Mouse (Mus musculus): ENCODE measurements at regions not wholly inside any gene's neighbourhood (a gene's known extent, or its start where the extent isn't known, plus 50 kb on each side); places are given as distances from the start of the nearest gene placed in this dataset.
A peak's percentile ranks its signal among the peaks of the same experiment; 100 is the strongest.
"Not testable (repeated sequence)": the region's sequence is repeated elsewhere in the genome, so short reads cannot be mapped to it uniquely, and the experiment has no call there.

DNA sequence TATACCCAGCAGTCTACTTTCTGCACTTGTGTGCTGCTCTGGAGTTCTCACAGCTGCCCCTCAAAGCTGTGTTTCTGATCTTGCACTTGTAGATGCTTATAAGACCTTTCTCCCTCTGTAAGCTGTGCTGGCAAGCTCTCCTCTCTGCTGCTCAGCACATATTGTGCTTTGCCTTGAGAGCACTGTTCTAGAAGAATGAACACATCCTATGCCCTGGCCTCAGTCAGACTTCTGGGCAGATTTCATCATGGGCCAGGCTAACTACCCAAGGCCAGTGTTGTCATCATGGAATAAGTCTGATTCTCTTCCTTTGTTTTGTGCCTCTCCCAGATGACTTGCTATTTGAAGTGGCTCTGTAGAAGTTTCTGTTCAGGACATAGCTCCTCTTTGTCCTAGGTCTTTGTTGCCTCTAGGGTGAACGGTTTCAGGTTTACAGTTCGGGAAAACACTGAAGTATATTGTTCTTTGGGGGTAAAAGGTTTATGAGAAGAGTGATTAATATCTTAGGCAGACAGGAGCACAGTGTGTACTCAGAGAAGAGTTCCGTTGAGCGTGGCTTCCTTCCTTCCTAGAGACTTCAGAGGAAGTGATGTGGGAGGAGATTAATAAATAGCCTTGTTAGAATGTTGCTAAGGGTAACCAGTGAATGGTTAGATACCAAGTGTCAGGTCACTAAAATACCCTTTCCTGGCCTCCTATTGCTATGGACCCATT, 70.8 kb downstream of the Pcdh18 start:
- DNase-seq (ENCODE audit: low spot score in 2 of 2), result no peak

GRCm38 (mm10) chr3:49674921-49675320, 82.2 kb downstream of the Pcdh18 start:
- no peak for DNase-seq (ENCODE audit: low spot score in 2 of 2)

DNA sequence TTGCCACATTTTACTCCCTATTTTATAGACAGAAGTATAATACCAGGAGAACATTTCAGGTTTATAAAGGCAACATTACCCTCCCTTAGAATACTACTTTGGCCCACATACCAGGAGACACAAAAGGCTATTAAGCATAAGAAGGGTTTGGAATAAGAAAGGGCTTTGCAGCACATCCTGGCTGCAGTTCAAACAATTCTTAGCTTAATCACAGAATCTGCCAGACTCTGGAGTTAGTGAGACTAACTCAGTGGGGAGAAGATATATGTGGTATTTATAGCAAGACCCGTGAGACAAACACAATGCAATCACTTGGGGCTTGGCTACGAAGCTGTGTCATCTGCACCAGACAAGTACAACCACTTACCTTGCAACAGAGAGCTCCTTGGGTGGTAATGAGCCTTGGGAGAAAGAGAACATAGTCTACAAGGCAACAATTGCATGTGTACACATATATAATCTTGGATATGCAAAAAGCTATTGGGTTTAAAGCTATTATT, 84.4 kb downstream of the Pcdh18 start:
- no peak for DNase-seq (ENCODE audit: low spot score in 2 of 2)

GRCm38 (mm10) chr3:49667543-49668338, 89.4 kb downstream of the Pcdh18 start:
- DNase-seq (ENCODE audit: low spot score in 2 of 2), result no peak

- DNase-seq (ENCODE audit: low spot score in 2 of 2), result no peak
These were observed 90.6 kb downstream of the Pcdh18 start for GRCm38 (mm10) chr3:49666516-49666915.

DNA sequence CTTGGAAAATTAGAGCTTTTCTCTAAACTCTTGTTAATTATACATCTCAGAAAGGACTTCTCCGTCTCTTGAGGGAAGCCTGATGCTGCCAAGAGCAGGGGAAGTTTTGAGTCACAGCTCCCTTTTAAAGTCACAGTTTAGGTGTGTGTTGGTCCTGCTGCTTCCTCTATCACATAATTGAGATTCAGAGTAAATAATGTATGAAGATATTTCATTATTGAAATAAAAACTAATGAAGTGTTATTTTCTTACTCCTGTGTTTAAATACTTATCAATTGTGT, 108.3 kb downstream of the Pcdh18 start:
- DNase-seq (ENCODE audit: low spot score in 2 of 2), result no peak

DNA sequence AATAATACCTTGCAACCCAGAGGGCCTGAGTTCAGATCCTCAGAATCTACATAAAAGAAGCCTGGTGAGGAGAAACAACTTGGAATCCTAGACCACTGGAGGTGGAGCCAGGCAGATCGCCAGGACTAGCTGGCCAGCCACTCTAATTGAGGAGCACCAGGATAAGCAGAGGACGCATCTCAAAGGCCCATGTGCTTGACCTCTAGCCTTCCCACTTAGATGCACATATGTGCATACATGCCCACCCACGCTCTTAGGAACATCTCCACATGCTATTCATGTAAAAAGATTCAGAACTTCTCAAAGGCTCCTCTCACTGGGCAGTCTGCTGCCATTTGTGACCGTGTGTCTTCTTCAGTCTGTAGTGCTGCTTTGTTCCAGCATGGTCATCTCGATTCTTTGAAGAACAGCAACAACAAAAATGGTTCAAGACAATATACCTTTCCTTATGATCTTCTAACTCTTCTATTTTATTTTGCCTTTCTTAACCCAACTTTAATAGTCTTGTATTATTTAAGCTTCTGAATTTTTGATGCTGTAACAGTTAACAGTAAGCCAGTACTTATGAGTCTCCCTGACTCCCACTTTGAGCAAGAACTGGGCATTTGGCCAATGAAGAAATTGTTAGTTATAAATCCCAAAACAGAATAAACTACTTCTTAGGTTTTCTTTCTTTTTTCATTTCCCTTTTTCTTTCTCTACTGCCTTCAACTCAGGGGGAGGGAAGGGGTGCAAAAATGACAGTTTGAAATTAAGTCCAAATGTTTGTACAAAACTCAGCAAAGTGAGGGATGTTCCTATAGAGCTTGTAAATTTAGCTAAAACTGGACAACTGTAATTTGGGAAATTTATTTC, 108.9 kb downstream of the Pcdh18 start:
- no peak for DNase-seq (ENCODE audit: low spot score in 2 of 2)

DNA sequence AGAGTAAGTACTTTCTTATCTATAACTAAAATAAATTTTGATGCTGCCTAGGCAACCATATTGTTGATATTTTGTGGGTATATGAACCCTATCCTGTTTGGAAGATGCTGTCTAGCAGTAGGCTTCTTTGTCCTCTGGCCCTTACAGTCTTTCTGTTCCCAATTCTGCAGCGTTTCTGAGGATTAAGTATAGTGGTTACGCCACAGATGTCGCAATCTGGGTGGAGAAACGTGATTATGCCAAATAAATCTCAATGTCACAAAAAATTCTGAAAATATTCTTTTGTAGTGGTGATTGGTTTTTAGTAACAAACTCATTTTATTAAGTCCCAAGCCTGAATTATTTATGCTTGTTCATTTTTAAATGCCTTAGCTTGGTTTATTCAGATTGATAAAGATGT, 112.1 kb downstream of the Pcdh18 start:
- no peak for DNase-seq (ENCODE audit: low spot score in 2 of 2)

- no peak for DNase-seq (ENCODE audit: low spot score in 2 of 2)
These were observed 113.3 kb downstream of the Pcdh18 start for GRCm38 (mm10) chr3:49643871-49644270.

DNA sequence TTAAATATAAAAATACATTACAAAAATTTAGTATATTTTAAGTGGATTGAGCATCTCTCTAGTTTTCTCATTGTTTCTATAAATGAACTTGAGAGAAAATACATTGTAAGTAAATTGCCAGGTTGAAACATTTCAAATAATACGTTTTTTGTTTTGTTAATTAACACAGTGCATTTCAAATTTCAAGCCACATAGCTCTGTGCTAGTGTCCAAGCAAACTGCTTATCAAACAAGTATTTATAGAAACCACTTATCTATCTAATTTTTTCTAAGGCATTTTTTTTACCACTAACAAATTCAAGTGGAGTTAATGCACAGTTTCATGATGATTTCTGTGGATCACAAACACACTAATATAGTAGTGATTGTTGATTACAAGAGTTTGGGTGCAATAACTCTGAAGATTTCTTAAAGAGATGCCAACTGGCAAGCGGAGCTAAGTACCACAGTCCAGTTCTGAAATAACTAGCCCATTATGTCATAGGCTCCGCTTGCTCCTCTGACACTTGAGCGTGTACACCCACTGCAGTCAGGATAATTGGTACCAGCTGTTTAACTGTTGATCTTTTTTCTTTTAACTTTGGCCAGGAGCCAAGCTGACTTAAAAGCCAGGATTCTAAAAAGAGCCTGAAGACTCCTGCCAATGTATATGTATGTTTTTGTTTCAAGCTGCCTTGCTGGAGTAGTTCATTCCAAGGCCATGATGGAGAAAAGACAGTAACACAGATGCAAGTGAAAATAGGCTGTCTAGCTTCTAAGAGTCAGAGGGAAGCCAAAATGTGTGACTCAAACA, 115.0 kb downstream of the Pcdh18 start:
- DNase-seq (ENCODE audit: low spot score in 2 of 2), result peak in 1 of 2 experiments; percentile 10

DNA sequence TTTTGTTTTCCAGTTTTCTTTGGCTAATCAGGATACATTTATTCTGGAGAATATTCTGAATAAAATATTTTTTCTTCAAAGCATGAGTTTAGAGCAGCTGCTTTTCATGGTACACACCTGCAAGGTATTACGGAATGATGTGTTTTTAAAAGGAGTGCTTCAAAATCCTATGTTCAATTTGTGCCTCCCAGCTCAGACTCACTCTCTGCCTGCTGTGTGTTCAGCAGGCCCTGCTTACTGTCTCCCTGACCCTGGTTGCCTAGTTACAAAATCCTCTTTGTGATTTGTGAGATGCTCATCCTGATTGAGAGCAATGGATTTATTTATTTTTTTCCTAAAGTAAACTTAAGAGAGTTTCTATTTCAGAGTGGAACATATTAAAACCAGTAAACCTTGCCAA, 115.7 kb downstream of the Pcdh18 start:
- DNase-seq (ENCODE audit: low spot score in 2 of 2), result no peak

GRCm38 (mm10) chr3:49638601-49639000, 118.5 kb downstream of the Pcdh18 start:
- no peak for DNase-seq (ENCODE audit: low spot score in 2 of 2)

DNA sequence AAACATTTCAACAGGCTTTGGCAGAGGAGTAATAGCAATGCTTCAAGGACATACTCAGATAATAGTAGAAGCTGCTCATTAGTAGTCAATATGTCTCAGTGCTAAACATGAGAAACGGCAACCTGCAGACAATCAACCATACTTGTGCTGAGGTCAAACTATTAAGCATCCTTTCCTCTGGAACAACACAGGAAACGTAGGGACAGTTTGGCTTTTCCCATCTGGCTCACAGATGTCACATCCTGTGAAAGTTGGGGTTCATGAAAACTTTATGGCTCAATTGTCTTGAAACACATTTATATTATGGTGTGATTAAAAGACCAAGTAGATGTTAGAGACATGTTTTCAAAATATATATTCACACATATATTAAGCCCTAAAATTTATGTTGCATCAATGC, 120.4 kb downstream of the Pcdh18 start:
- DNase-seq (ENCODE audit: low spot score in 2 of 2), result no peak

DNA sequence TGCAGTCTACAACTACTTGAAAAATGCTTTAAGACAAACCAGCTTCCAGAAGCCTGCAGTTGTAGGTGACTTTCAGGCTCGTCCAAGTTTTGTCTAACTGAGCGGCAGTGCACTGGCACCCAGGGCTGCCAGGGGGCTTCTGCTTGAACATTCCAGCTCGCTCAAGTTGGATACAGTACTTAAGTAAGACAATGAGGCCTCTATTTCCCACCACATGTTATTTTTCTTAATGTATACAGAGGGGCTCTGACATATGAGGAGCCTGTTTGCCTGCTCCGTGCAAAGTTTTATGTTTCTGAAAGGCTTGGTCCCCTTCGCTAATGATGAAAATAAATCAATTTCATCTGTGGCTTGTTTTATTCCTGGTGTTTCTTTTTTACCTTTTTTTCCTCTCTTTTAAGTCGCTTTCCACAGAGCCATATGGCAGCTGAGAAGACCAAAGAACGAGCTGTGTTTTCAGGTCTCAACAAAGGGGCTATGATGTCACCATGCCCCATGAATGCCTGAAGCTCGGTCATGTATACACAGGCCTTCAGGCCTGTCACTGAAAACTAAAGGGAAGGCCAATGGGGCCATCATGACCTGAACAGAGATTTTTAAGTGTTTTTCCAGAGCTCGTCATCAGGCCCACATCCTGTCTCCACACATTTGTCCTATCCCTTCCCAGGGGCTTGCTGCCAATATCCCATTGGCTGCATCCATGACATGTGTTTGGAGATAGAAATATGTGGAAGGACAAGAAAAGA, 164.2 kb downstream of the Pcdh18 start:
- DNase-seq (ENCODE audit: low spot score in 2 of 2), result no peak

DNA sequence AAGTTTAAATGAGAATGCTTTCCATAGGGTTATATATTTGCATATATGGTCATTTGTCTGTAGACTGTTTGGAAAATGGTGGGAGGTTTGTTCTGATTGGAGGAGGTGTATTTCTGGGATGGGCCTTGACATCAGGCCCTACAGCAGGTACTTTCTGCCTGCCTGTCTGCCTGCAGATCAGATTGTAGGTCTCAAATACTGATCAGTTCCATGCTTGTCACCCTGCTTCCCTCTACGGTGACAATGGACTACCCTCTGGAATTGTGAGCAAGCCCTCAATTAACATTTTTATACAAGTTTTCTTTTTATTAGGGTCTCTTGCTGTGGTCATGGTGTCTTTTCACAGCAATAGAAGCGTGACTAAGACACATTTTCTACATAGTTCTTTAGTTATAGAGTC, 166.9 kb downstream of the Pcdh18 start:
- no peak for DNase-seq (ENCODE audit: low spot score in 2 of 2)

DNA sequence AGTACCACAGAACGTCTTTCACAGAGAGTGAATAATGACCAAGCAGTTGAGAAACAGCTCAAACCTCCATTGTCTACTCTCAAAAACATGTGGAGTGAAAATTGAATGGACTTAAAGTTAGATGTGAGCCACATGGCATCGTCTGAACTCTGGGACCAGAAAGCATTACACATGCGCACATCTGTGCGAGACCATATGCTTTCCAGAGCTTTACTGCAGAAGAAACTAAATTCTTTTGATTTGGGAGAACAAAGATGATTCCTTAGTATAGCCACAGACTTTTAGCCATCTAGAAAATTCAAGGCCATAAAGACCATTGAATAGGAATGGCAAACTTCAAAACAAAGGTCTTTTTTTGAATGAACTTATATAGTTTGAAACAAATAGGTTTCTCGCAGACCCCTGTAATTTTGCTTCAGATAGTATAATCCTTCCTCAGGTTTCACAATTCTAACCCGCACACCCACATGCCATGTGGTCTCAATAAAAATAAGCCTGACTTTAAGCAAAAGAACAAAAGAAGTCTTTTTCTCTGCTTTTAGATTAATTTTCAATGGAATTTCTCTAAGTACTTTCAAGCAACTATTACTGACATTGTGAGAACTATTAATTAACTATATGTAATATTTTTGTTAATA, 170.5 kb downstream of the Pcdh18 start:
- DNase-seq (ENCODE audit: low spot score in 2 of 2), result no peak

DNA sequence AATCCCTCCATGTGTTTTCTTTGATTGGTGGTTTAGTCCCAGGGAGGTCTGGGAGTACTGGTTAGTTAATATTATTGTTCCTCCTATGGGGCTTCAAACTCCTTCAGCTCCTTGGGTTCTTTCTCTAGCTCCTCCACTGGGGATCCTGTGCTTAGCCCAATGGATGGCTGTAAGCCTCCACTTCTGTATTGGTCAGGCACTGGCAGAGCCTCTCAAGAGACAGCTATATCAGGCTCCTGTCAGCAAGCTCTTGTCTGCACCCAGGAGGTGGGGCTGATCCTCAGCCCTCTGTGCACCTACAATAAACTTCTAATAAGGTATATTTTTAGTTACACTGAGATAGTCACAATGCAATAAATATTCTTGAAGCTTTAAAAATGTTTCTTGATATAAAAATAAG, 171.2 kb downstream of the Pcdh18 start:
- not testable (repeated sequence) for DNase-seq (ENCODE audit: low spot score in 2 of 2)

- no peak for DNase-seq (ENCODE audit: low spot score in 2 of 2)
These were observed 190.1 kb downstream of the Pcdh18 start for GRCm38 (mm10) chr3:49566769-49567729.

DNA sequence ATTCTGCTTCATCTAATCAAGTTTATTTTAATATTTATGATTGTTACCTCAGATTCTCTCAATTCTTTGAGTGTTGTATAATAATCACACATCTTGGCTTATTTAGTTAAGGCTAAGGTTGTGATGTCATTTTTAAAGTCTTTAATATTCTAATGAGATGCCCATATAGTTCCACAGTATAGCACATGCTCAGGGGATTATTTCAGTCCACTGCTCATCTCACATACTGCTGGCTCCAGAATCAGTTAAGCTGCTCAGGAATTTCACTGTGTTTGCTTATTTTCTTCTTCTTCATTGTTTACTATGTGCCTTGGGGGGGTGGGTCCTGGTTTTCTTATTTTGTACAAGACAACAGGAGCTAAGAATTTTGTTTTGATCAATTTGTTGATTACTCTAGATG, 229.5 kb downstream of the Pcdh18 start:
- no peak for DNase-seq (ENCODE audit: low spot score in 2 of 2)

Measured in layer of hippocampus, postnatal 10 days (tissue).